Mouse (Mus musculus): ENCODE results near the gene Dock6.

DNA sequence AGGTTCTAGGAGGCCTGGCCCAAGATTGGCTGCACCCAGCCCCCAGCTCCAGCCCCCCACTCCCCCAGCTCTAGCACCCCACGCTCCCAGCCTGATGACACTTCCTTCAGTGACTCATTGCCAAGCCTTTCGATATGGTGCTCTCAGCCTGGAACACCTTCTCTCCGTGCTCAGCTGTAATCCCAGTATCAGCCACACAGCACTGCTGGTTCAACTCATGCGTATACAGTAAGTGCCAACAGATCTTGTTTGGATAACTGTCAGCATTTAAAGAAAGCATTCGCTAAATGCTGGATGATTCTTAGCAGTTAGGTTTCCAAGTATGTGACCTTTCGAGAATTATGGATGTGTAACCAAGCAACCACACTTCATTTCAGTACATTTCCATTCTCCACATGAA lies 9.3 kb downstream of the Dock6 start:
- no peak for TF ChIP-seq CTCF (IDR thresholded peaks at IDR 0.05; ENCODE audit: borderline replicate concordance, control insufficient read depth, extremely low read depth, insufficient read depth, low read length, poor library complexity)
- TF ChIP-seq POLR2A (IDR thresholded peaks at IDR 0.05; ENCODE audit: control insufficient read depth, extremely low read depth, insufficient read depth, low read length, poor library complexity) = no peak

All from thymus, adult 2 months (tissue).